Mouse (Mus musculus): ENCODE data around the gene Ldlrad3. TPM values are rescaled to one million over a fixed set of nuclear protein-coding genes. Genes with fewer than 3 reads are reported as not detected.
A peak's percentile ranks its signal among the peaks of the same experiment; 100 is the strongest.

The Ldlrad3 gene
- polyA plus RNA-seq, 1 experiment from 2014 or later: 31.2 TPM

DNA sequence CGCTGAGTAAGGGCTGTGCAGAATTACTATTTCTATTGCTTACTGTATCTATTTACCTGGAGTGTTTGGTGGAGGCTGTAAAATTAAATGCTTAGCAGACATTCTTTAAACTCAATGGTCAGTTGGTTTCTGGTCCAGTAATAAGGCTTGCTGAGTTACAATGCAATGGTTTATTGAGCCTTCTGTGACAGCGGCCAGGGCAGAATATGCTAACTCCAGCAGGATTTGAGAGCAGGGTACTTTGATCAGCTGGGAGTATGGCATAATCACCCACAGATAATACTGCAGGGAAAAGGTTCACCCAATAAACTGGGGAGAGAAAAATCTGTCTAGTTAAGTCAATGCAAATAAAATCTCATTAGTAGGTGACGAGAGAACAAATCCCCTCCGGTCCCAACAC lies 220.2 kb downstream of the Ldlrad3 start:
- Histone ChIP-seq H3K4me2 (no peak overlapping the region), H3K4me3 (no peak overlapping the region), H3K9ac (no peak overlapping the region), H3K9me3 (no peaks in the 10 kb centered on the region), H3K27me3 (replicated peaks) (no peaks in the 10 kb centered on the region), H3K4me1 (peaks cover 54% of the 10 kb centered on the region), H3K27ac (peak overlapping the region; percentile 56), H3K36me3 (replicated peaks) (no peaks in the 10 kb centered on the region)
- 34% methylated on average over 4 of the region's 4 CpGs for WGBS
- ATAC-seq (replicated peaks): no peak; the same call in 1 of the 2 replicates

DNA sequence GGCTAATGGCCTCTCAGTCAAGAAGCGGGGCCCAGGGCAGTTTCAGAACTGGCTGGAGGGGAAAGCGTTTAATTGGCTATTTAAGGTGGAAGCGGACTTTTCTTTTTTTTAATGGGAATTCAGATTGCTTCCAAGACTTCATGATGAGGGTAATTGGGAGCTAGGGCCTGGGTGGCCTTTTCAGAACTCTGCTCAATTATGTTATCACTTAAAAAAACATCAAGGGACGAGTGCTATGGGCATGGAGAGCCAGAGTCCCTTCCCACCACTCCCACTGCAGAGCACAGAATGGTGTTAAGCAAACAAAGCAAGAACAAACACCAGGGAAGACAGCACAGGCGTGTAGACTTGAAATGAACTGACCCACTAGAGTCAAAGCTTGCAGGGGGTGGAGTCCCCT lies 220.7 kb downstream of the Ldlrad3 start:
- Histone ChIP-seq H3K4me1 (peaks cover 59% of the 10 kb centered on the region), H3K27me3 (replicated peaks) (no peaks in the 10 kb centered on the region), H3K27ac (peak overlapping the region; percentile 56; the same call in 1 of the 2 replicates), H3K9me3 (no peaks in the 10 kb centered on the region), H3K36me3 (replicated peaks) (no peaks in the 10 kb centered on the region), H3K4me3 (no peak overlapping the region), H3K4me2 (no peak overlapping the region), H3K9ac (no peak overlapping the region)
- ATAC-seq (replicated peaks): no peak
- 40% methylated on average over 5 of the region's 5 CpGs for WGBS

DNA sequence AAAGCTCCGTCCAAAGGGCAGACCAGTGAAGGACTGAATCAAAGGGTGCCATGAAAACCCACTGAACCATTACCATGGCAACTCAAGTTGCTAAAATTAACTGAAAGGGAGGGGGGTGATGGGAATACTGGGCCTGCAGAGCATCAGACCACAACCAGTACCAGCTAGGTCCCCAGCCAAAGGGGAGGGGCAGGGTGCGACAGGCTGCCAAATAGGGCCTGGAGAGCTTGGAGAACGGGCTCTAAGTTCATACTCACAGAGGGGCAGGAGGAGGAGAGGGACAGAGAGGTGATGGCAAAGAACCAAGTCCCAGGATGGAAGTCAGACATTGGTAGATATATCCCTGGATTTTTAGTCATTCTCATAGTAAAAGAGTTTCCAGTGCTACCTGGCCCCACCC lies 222.8 kb downstream of the Ldlrad3 start:
- no peak overlapping the region for H3K27ac ChIP-seq
- no peak overlapping the region for H3K4me2 ChIP-seq
- no peak overlapping the region for H3K4me3 ChIP-seq
- H3K4me1 ChIP-seq: peaks cover 59% of the 10 kb centered on the region
- no peaks in the 10 kb centered on the region for H3K9me3 ChIP-seq
- ATAC-seq (replicated peaks): no peak
- no peaks in the 10 kb centered on the region for H3K36me3 ChIP-seq (replicated peaks)
- H3K27me3 ChIP-seq (replicated peaks): no peaks in the 10 kb centered on the region
- no peak overlapping the region for H3K9ac ChIP-seq
- 55% methylated on average over 3 of the region's 3 CpGs for WGBS

DNA sequence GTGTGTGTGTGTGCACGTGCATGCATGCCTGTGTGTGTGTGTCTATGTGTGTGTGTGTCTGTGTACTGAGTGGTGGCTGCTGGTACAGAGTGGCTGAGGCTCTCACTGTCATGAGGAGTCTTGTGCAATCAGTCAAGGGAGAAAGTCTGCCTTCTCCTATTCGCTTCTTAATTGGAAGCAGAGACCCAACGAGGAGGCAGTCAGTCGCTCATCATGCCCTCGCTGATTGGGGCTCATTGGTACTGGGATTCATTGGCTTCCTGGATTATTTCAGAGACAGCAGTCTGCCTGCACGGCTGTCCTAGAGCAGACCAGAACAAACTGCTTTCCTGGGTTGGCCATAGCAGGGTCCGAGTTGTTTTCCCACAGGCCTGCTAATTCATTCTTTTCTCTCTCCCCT lies 223.8 kb downstream of the Ldlrad3 start:
- Histone ChIP-seq H3K4me1 (peaks cover 51% of the 10 kb centered on the region), H3K36me3 (replicated peaks) (no peaks in the 10 kb centered on the region), H3K4me2 (no peak overlapping the region), H3K27ac (no peak overlapping the region), H3K4me3 (no peak overlapping the region), H3K9me3 (no peaks in the 10 kb centered on the region), H3K9ac (no peak overlapping the region), H3K27me3 (replicated peaks) (no peaks in the 10 kb centered on the region)
- 63% methylated on average over 7 of the region's 7 CpGs for WGBS
- no peak for ATAC-seq (replicated peaks)

DNA sequence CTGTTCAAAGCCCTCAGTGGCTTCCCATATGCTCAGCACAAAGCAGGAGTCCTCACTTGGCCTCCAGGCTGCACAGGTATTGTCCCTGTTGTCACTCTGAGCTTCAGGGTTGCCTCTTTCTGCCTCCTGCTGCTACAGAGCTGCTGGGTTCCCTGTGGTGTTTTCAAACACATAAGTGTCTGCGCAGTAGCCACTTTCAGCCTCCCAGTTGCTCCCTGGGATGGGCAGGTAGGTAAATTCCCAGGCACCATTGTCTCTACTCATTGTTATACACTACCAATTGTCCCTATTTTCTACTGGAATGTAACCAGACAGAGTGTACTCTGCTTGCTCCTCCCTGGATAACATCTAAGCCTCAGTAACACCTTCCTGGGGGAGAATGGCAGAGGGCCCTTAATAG lies 224.8 kb downstream of the Ldlrad3 start:
- 64% methylated on average over 1 of the region's 1 CpGs for WGBS
- H3K4me3 ChIP-seq: no peak overlapping the region
- ATAC-seq (replicated peaks): no peak
- H3K4me1 ChIP-seq: peaks cover 50% of the 10 kb centered on the region
- H3K9me3 ChIP-seq: no peaks in the 10 kb centered on the region
- no peaks in the 10 kb centered on the region for H3K36me3 ChIP-seq (replicated peaks)
- H3K9ac ChIP-seq: no peak overlapping the region
- no peaks in the 10 kb centered on the region for H3K27me3 ChIP-seq (replicated peaks)
- no peak overlapping the region for H3K27ac ChIP-seq
- H3K4me2 ChIP-seq: no peak overlapping the region

DNA sequence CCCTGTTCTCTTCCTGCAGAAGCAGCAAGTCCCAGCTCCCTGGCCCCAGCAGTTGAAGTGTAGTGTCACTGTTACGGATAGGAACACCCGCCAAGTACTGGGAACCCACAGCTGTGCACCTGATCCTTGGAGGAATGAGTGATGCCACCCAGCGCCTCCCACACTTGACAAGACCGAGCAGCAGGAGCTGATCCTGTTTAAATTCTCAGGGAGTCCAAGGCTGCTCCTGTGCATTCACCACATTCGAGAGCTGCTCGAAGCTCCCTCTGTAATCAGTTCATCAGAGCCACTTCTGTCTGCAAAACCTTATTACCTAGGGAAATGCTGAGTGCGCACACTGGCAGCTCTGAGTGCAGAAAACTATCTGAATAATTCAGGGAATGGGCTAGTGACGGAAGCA lies 225.5 kb downstream of the Ldlrad3 start:
- no peak overlapping the region for H3K9ac ChIP-seq
- no peaks in the 10 kb centered on the region for H3K36me3 ChIP-seq (replicated peaks)
- no peaks in the 10 kb centered on the region for H3K9me3 ChIP-seq
- H3K4me2 ChIP-seq: no peak overlapping the region
- H3K27me3 ChIP-seq (replicated peaks): no peaks in the 10 kb centered on the region
- H3K27ac ChIP-seq: peak overlapping the region; percentile 25; the same call in 1 of the 2 replicates
- peak; percentile 32; the same call in 1 of the 2 replicates for ATAC-seq (replicated peaks)
- peaks cover 50% of the 10 kb centered on the region for H3K4me1 ChIP-seq
- H3K4me3 ChIP-seq: no peak overlapping the region
- 46% methylated on average over 8 of the region's 8 CpGs for WGBS

DNA sequence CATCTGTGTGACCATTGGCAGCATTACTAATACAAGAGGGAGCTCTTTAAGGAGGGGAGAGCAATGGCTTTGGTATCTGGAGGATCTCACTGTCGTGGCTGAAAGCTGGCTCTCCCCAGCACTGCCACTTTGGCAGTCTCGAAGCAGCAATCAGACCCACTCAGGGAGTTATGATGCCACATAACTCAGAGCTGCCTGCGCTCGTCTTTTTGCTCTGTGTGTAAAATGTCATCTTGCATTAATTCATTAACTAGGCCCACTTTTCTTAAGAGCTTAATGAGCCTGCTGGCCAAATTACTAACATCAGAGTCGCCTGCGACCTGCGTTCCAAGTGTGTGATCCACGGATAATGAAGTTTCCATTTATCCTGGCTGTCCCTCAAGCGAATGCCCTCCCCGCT lies 230.1 kb downstream of the Ldlrad3 start:
- WGBS: 50% methylated on average over 10 of the region's 10 CpGs
- Histone ChIP-seq H3K4me1 (peaks cover 21% of the 10 kb centered on the region), H3K27ac (no peak overlapping the region), H3K4me2 (no peak overlapping the region), H3K9ac (no peak overlapping the region), H3K27me3 (replicated peaks) (no peaks in the 10 kb centered on the region), H3K9me3 (no peaks in the 10 kb centered on the region), H3K36me3 (replicated peaks) (no peaks in the 10 kb centered on the region), H3K4me3 (no peak overlapping the region)
- no peak for ATAC-seq (replicated peaks)

DNA sequence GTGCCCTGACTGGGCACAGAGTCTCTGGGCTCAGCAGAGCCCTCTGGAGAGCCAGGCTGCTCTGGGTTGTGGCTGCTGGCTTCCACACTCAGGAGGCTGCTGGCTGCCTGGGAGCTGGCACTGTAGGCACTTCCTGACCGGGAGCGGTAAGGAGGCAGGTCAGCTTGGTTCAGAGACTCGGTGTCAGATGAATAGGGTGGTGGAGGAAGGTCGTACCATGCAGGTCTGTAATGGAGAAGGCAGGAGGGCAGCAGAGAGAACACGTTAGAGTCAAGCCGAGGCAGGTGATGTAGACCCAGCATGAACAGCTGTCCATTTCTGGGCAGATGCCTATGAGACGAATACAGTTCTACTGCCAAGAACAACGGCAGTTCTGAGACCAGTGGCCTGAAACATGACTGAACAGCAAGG lies 233.2 kb downstream of the Ldlrad3 start:
- 90% methylated on average over 8 of the region's 8 CpGs for WGBS
- no peaks in the 10 kb centered on the region for H3K9me3 ChIP-seq
- H3K27ac ChIP-seq: no peak overlapping the region
- H3K27me3 ChIP-seq (replicated peaks): no peaks in the 10 kb centered on the region
- H3K4me2 ChIP-seq: no peak overlapping the region
- H3K4me3 ChIP-seq: no peak overlapping the region
- no peaks in the 10 kb centered on the region for H3K36me3 ChIP-seq (replicated peaks)
- ATAC-seq (replicated peaks): no peak
- peaks cover 11% of the 10 kb centered on the region for H3K4me1 ChIP-seq
- no peak overlapping the region for H3K9ac ChIP-seq

DNA sequence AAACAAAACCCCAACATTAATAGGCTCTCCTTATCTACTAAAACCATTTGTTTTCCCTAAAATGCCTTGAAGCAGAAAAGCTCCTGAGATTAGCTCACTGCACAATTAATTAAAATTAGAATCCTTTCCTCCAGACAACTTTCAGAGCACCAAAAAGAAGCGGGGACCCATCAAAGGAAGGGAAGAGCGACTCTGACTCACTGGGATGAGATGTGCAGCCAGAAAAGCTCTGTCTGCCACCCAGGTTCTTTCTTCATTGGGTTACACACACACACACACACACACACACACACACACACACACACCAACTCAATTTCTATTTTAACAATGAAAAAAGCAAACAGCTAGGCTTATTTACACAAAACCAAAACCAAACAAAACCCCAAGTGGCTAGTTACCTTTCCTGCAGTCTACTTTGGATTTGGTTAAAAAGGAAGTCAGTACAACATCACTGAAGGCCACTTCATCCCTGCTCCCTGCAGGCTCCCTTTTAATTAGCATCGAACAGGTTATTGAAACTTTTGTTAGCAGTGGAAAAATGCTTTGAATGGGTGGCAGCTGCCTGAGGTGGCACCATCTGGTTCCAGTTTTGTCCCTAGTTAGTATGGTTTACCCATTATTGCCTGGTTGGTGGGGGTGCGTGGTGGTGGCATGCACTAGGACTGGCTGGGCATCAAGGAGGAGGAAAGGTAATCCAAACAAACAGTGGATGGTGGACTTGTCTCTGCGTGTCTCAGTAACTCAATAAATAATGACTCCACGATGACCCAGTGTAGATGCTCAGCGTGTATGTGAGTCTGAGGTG lies 235.3 kb downstream of the Ldlrad3 start:
- H3K9ac ChIP-seq: no peak overlapping the region
- H3K9me3 ChIP-seq: no peaks in the 10 kb centered on the region
- WGBS: 58% methylated on average over 7 of the region's 7 CpGs
- no peak overlapping the region for H3K27ac ChIP-seq
- H3K4me3 ChIP-seq: no peak overlapping the region
- H3K4me2 ChIP-seq: no peak overlapping the region
- no peak; the same call in 1 of the 2 replicates for ATAC-seq (replicated peaks)
- peaks cover 3% of the 10 kb centered on the region for H3K4me1 ChIP-seq
- no peaks in the 10 kb centered on the region for H3K27me3 ChIP-seq (replicated peaks)
- H3K36me3 ChIP-seq (replicated peaks): no peaks in the 10 kb centered on the region

DNA sequence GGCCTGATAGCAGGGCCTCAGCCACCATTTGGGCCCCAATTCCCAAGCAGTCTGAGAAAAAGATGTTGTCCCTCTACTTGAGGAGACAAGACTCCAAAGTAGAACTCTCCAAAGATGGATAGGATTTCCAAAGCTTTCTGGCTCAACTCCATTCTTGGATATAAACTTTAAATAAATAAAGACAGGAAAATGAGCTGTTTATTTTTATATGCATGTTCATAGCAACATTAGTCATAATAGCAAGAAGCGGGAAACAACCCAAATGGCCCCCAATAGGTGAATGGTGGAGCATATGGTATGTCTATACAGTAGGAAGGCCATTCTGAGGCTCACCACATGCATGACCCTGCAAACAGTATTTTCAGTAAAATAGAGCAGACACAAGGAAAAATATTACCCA lies 251.2 kb downstream of the Ldlrad3 start:
- Histone ChIP-seq H3K9me3 (no peaks in the 10 kb centered on the region), H3K9ac (no peak overlapping the region), H3K27me3 (replicated peaks) (no peaks in the 10 kb centered on the region), H3K4me3 (no peak overlapping the region), H3K27ac (no peak overlapping the region), H3K4me2 (no peak overlapping the region), H3K4me1 (no peaks in the 10 kb centered on the region), H3K36me3 (replicated peaks) (no peaks in the 10 kb centered on the region)
- 100% methylated on average over 1 of the region's 1 CpGs for WGBS
- no peak for ATAC-seq (replicated peaks)

DNA sequence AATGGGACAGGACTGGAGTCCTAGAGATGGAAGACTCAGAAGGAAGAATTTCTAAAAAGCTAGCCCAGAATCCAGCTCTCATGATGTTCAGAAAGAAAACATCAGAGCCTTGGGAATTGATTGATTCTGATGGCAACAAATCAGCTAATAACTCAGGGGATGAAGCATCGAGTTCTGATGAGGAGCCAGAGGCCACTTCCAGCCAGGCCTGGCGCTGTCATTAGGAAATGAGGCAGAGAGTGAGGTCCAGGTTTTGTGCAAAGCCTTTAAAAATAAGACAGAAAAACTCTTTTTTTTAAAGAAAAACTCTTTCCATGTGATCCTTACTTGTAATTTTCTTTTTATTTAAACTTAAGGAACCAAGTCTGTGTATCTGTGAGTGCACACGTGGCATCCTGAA lies 252.9 kb downstream of the Ldlrad3 start:
- no peaks in the 10 kb centered on the region for H3K4me1 ChIP-seq
- H3K36me3 ChIP-seq (replicated peaks): no peaks in the 10 kb centered on the region
- no peak overlapping the region for H3K27ac ChIP-seq
- ATAC-seq (replicated peaks): no peak
- H3K4me2 ChIP-seq: no peak overlapping the region
- no peaks in the 10 kb centered on the region for H3K27me3 ChIP-seq (replicated peaks)
- H3K9ac ChIP-seq: no peak overlapping the region
- no peaks in the 10 kb centered on the region for H3K9me3 ChIP-seq
- no peak overlapping the region for H3K4me3 ChIP-seq
- 84% methylated on average over 3 of the region's 3 CpGs for WGBS

DNA sequence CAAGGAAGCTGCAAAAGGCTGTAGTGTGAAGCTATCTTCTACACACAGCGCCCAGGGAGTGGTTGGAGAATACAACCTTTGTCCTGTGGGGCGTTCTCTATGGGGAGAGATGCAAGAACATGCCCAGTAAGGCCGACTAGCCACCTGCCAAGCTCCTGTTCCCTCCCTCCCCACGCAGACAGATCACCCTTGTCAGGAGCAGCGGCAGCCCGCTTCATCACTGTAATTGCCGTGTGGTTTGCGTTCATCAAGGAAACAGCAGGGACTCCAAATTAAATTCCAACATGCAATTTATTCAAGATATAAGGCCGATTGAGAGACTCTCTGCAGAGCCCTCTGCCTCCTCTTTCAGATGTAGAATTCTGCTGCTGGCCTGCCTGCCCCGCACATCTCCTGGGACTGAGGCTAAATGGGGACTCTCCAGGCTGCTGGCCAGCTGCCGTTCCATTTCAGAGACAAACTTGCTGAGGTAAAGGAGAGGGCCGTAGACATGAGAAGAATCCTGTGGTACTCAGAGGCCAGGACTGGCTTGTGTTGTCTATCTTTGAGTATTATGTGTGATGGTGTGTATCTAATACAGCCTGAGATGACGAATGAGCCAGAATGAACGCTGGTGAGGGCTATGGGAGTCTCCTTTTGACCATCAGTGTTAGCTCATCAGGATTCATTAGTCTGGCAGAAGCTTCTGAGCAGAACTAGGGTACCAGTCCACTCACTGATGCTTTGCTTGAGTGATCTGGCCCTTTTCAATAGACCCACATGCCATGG lies 253.8 kb downstream of the Ldlrad3 start:
- H3K4me3 ChIP-seq: no peak overlapping the region
- no peaks in the 10 kb centered on the region for H3K4me1 ChIP-seq
- no peaks in the 10 kb centered on the region for H3K27me3 ChIP-seq (replicated peaks)
- no peak overlapping the region for H3K4me2 ChIP-seq
- H3K36me3 ChIP-seq (replicated peaks): no peaks in the 10 kb centered on the region
- ATAC-seq (replicated peaks): peak; percentile 68
- peak overlapping the region; percentile 30; the same call in 1 of the 2 replicates for H3K27ac ChIP-seq
- H3K9me3 ChIP-seq: no peaks in the 10 kb centered on the region
- WGBS: 49% methylated on average over 14 of the region's 14 CpGs
- H3K9ac ChIP-seq: no peak overlapping the region

Data from midbrain, embryonic 15.5 days (tissue).